Mouse (Mus musculus) Muller cell, postnatal 12 days (primary cell): Measurements from ENCODE around the gene Naa80.
A peak's percentile ranks its signal among the peaks of the same experiment; 100 is the strongest.

Experiments used
- DNase-seq: peaks from one replicate; pipeline ENCODE4 v3.0.0-alpha.2; 2015; ENCODE audit errors: inconsistent ontology term

Naa80 gene

DNA sequence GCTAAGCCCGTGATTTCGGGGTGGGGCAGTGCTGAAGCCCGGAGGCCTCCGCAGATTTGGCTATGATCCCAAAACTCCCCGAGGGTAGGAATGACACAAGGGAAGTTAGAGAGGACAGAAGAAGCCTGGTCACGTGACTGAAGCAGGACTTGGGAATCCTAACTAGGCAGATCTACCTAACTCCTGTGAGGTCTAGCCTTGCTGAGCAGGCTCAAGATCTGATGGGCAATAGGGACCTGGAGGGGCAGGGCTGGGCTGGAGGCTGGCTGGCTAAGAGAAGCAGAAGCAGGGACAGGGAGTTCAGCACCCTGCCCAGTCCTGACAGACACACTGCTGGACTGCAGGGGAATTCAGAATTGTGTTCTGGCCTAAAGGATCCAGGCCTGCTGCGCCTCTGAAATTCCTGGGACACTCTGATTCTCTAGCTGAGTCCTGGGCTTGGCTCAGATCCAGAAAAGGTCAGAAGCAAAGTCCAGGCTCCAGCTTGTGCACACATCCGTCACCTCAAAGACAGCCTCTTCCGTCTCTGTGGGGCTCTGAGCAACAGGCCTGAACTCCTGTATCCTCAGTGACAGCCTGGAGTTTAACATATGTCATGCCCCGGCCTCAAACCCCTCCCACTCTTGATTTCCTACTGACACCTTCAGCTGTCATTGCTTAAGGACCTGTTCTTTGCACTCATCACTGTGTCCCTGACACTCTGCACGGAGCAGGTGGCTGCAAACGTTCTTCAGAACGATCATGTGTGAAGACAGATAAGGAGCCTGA is 40.3 kb downstream of the Naa80 start:
- peak; percentile 81 for DNase-seq

DNA sequence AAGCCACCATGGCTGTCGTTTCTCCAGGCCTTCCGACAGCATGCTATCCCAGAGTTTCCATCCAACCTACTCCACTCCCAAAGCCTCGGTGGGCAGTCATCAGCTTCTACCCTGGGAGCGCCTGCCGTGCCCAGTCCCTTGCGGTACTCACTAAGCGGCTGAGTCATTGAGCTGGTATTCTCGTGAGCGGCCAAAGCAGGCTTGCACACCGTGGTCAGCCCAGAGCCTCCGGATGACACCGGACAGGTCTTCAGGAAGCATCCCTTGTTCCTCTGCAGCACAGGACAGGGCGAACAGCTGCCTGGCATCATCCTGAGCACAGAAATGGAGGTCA is 40.8 kb downstream of the Naa80 start:
- DNase-seq: peak; percentile 89

GRCm38 (mm10) chr9:107620954-107621353 is 42.3 kb downstream of the Naa80 start:
- DNase-seq: peak; percentile 62

GRCm38 (mm10) chr9:107624539-107624938 is 45.9 kb downstream of the Naa80 start:
- no peak for DNase-seq

- no peak for DNase-seq
Measured at GRCm38 (mm10) chr9:107624951-107625350, 46.3 kb downstream of the Naa80 start.

GRCm38 (mm10) chr9:107625351-107626128 is 46.9 kb downstream of the Naa80 start:
- DNase-seq: no peak

GRCm38 (mm10) chr9:107626158-107626843 is 47.6 kb downstream of the Naa80 start:
- DNase-seq: peak; percentile 95

DNA sequence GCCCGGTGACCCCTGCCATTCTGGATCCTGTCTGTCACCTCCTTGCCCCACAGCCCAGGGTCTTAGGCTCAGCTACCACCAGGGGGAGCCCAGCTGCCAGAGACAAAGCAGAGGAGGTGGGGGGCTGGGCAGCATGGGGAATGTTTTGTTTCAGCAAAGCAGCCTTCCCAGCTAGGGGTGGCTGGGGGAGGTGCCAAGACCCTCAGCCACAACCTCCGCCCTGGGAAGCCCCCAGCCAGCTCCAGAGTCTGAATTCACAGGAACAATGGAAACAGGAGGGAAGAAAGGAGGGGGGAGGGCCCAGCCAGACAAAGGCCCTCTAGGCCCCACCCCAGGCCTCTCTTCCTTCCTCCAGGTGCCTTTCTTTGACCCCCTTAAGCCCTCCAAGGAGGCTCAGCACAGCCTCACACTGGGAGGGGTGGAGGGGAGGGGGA is 48.2 kb downstream of the Naa80 start:
- DNase-seq: peak; percentile 94

GRCm38 (mm10) chr9:107627387-107628255 is 48.9 kb downstream of the Naa80 start:
- no peak for DNase-seq

DNA sequence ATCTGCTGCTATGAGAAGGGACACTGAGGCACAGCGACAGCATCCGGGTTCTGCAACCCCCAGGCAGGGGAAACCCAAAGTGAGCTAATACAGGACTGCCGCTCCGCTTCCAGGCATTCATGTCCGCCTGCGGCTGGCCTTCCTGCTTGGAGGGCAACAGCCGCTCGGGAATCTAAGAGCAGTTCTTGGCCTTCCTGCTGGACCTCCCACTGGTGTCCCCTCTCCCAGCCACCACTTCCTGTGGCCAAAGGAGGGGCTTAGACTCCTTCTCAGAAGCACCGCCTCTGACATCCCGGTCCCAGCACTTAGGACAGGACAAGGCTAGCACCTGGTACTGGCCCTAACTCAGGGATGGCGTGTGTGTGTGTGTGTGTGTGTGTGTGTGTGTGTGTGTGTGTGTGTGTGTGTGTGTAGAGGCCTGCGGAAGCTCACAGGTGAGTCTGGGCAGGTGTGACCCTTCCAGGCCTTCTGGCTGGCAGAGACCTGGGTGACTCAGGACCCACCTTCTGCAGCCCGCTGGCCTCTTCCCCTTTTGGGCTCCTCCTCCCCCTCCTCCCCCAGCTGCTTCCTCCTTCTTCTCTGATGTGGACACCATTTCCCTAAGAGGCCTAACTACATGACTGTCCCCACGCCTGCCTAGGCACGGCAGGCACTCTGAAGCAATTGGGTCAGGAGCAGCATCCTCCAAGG is 50.2 kb downstream of the Naa80 start:
- no peak for DNase-seq

GRCm38 (mm10) chr9:107629411-107629730 is 50.7 kb downstream of the Naa80 start:
- no peak for DNase-seq

DNA sequence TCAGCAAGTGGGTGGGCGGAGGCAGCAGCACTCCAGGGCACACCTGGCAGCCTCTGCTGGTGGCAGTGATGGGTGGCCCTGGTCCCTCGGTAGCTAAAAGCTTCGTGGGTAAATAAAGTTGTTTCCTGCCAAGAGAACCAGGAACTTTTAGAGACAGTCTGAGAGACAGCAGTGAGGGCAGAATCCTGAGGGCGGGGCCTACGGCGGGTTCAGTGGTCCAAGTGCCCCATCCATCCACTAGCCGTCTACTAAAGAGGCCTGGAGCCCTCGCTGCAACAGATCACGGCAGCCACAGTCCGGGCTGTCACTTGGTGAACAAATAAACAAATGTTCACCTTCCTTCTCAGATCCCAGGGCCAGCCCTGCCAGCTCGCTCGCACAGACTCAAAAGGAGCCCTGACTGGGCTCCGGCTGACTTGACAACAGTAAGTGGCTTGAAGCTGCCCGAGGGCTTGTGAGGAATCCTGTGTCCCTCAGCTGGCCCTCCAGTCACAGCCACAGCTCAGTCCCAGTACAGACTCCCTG is 51.3 kb downstream of the Naa80 start:
- DNase-seq: peak; percentile 74

GRCm38 (mm10) chr9:107630576-107630975 is 51.9 kb downstream of the Naa80 start:
- DNase-seq: peak; percentile 90

DNA sequence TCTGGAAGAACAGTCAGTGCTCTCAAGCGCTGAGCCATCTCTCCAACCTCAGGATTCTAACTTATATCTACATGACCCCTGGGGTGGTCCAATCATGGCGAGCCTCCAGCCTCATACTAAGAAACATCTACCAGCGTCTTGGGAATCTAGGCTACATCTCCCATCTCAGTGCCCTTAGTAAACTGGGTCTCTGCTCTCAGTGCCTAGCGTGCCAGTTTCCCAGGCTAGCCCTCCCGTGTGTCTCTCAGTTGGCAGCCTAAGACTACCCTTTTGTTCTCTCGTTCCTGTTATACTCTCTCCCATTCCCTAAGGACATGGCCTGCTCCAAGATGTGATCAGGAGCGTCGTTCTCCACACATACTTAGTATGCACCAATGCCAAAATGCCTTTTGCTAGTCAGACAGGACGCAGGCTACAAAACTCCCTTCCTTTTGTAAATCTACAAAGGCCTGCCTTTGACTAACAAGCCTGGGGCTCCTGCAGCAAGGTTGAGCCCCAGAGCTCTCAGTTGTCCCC is 52.7 kb downstream of the Naa80 start:
- no peak for DNase-seq

DNA sequence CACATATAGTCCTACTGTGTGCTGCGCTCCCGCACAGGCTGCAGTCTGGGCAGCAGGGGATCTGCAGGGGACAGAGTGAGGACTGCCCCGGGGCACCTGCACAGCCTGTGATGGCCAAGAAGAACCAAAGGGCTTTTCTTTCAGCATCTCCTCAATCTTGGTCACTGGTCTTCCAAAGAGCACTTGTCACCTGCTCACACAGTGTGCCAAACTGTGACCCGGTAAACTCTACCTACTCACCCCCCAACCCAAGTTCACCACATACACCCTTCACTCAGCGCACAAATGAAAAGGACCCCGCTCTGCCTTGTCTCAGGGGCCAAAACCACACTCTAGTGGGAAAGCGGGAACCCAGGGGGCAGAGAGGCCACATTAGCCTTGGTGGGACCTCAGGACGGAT is 53.2 kb downstream of the Naa80 start:
- no peak for DNase-seq

GRCm38 (mm10) chr9:107632478-107632877 is 53.8 kb downstream of the Naa80 start:
- peak; percentile 77 for DNase-seq

DNA sequence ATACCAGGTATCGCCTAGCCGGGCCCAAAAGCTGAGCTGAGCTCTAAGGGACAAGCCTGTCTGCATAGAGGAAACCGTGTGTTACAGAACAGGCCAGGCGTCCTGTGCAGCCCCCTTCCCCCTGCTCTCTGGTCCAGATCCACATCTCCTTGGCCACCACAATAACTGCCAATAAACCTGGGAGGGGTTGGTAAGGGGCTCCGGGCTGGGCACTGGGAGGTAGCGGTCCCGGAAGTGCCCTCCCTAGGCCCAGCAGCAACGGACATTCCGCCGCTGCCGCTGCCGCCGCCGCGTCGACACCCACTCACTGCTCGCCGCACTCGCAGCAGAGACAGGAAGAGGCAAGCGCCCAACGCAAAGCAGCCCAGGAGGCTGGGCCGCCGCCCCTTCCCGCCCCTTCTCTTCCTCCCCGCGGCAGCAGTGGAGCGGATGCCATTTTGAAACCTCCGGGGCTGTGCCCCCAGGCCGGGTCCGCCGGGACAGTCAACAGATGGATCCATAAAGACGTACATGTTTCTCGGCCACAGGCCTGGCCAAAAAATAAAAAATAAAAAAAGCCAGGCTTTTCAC is 54.5 kb downstream of the Naa80 start:
- DNase-seq: peak; percentile 90
